Mouse (Mus musculus): ENCODE measurements around the gene Ranbp9. TPM values are rescaled to one million over a fixed set of nuclear protein-coding genes. Genes with fewer than 3 reads are reported as not detected.
A peak's percentile ranks its signal among the peaks of the same experiment; 100 is the strongest.

Gene Ranbp9
- polyA plus RNA-seq, 1 experiment from 2014 or later, result 11.9 TPM

DNA sequence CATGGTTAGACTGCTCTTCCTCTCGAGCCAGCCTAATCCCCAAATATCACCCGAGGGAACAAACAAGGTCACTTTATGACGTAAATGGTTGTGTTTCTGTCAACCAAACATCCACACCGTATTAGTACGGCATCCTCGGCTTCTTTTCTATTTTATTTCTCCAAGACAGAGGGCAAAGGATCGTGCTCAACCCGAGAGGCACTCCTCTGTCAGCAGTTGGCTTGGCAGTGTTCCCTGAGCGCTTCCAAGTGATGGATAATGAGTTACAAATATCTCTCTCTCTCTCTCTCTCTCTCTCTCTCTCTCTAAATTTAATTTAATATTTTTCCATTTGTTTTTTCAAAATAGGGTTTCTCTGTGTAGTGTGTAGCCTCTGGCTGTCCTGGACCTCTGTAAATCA, 118.7 kb downstream of the Ranbp9 start:
- no peak for TF ChIP-seq CTCF (IDR thresholded peaks at IDR 0.05; ENCODE audit: low read depth)
- Histone ChIP-seq H3K27me3 (ENCODE audit: insufficient read depth, low read length) (no peaks in the 10 kb centered on the region), H3K9ac (no peak overlapping the region), H3K4me1 (ENCODE audit: insufficient read depth) (no peaks in the 10 kb centered on the region), H3K27ac (ENCODE audit: low read depth) (no peak overlapping the region), H3K36me3 (ENCODE audit: insufficient read depth) (no peaks in the 10 kb centered on the region), H3K4me3 (ENCODE audit: low read depth, low read length) (no peak overlapping the region), H3K9me3 (ENCODE audit: low read depth, low read length) (no peaks in the 10 kb centered on the region), H3K4me2 (no peak overlapping the region)
- peak; percentile 86 for DNase-seq
- peak; percentile 42; the same call in 1 of the 2 replicates for ATAC-seq (ENCODE audit: insufficient read depth)
- WGBS, result 40% methylated on average over 9 of the region's 9 CpGs

- no peak for ATAC-seq (ENCODE audit: insufficient read depth)
- Histone ChIP-seq H3K36me3 (ENCODE audit: insufficient read depth) (no peaks in the 10 kb centered on the region), H3K4me3 (ENCODE audit: low read depth, low read length) (no peak overlapping the region), H3K4me1 (ENCODE audit: insufficient read depth) (no peaks in the 10 kb centered on the region), H3K9me3 (ENCODE audit: low read depth, low read length) (no peaks in the 10 kb centered on the region), H3K9ac (no peak overlapping the region), H3K27me3 (ENCODE audit: insufficient read depth, low read length) (no peaks in the 10 kb centered on the region), H3K27ac (ENCODE audit: low read depth) (no peak overlapping the region), H3K4me2 (no peak overlapping the region)
- DNase-seq, result no peak
- WGBS, result 60% methylated on average over 6 of the region's 6 CpGs
- TF ChIP-seq CTCF (IDR thresholded peaks at IDR 0.05; ENCODE audit: low read depth), result no peak
Measured at GRCm38 (mm10) chr13:43360534-43360933, 120.5 kb downstream of the Ranbp9 start.

DNA sequence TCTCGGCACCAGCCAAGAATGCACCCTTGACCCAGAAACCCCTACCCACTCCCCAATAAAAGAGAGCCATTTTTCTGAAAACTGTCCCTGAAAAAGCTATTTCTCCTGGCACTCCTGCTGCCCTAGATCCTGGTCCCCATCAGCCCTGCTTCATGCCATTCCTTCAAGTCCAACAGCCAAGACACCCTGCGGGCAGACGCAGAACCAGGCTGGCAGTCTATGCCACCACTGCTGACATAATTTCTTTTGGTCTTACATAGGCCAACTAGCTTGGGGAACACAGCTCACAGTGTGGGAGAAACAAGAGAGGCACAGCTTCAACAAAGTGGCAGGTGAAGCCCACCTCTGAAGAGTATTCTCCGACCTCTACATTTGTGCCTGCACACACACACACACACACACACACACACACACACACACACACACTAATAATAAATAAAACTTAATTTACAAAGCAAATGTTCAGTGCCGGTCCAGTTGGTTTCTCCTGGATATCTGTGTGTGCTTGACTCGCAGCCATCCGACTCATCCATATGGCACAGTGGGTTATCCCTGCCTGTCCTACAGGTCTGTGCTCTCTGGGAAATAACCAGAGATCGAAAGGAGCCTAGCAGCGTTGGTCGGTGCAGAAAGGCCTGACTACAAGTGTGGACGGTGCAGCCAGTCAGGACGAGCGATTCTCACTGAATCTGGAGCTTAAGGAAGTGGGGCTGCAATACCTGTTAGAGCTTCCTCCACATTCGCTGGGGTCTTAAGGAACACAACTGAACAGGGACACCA, 124.5 kb downstream of the Ranbp9 start:
- H3K9me3 ChIP-seq (ENCODE audit: low read depth, low read length), result no peaks in the 10 kb centered on the region
- no peak for ATAC-seq (ENCODE audit: insufficient read depth)
- no peaks in the 10 kb centered on the region for H3K27me3 ChIP-seq (ENCODE audit: insufficient read depth, low read length)
- no peak for DNase-seq
- H3K4me1 ChIP-seq (ENCODE audit: insufficient read depth), result 0 out of 2 replicates have a peak, but pooled peaks cover 3% of the 10 kb centered on the region
- H3K36me3 ChIP-seq (ENCODE audit: insufficient read depth), result no peaks in the 10 kb centered on the region
- H3K27ac ChIP-seq (ENCODE audit: low read depth), result no peak overlapping the region
- no peak overlapping the region for H3K9ac ChIP-seq
- WGBS, result 84% methylated on average over 14 of the region's 14 CpGs
- no peak overlapping the region for H3K4me2 ChIP-seq
- TF ChIP-seq CTCF (IDR thresholded peaks at IDR 0.05; ENCODE audit: low read depth), result no peak
- no peak overlapping the region for H3K4me3 ChIP-seq (ENCODE audit: low read depth, low read length)

GRCm38 (mm10) chr13:43354362-43354761, 126.7 kb downstream of the Ranbp9 start:
- Histone ChIP-seq H3K36me3 (ENCODE audit: insufficient read depth) (no peaks in the 10 kb centered on the region), H3K9me3 (ENCODE audit: low read depth, low read length) (no peaks in the 10 kb centered on the region), H3K27ac (ENCODE audit: low read depth) (no peak overlapping the region), H3K4me2 (no peak overlapping the region), H3K4me3 (ENCODE audit: low read depth, low read length) (no peak overlapping the region), H3K27me3 (ENCODE audit: insufficient read depth, low read length) (no peaks in the 10 kb centered on the region), H3K9ac (no peak overlapping the region), H3K4me1 (ENCODE audit: insufficient read depth) (0 out of 2 replicates have a peak, but pooled peaks cover 3% of the 10 kb centered on the region)
- no peak for TF ChIP-seq CTCF (IDR thresholded peaks at IDR 0.05; ENCODE audit: low read depth)
- WGBS, result 49% methylated on average over 12 of the region's 12 CpGs
- peak; percentile 38 for DNase-seq
- ATAC-seq (ENCODE audit: insufficient read depth), result no peak

DNA sequence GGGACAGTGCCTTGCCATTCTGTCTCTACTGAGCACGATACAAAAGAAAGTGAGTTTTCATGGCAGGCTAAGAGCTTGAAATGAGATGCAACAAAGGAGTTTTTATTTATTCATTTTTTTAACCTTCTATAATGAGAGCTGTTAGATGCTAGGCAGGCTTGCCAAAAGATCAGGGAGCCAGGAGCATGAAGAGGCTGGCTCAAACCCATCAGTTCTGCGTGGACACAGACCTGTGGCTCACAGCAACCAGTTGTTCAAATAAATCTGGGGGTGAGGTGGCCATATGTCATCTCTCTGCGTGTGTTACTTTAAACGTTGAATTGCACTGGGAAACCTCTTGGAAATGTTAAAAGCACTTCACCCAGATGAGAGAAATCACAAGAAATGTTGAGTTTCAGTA, 127.7 kb downstream of the Ranbp9 start:
- H3K4me1 ChIP-seq (ENCODE audit: insufficient read depth), result 0 out of 2 replicates have a peak, but pooled peaks cover 3% of the 10 kb centered on the region
- H3K27me3 ChIP-seq (ENCODE audit: insufficient read depth, low read length), result no peaks in the 10 kb centered on the region
- H3K9me3 ChIP-seq (ENCODE audit: low read depth, low read length), result no peaks in the 10 kb centered on the region
- ATAC-seq (ENCODE audit: insufficient read depth), result no peak
- H3K27ac ChIP-seq (ENCODE audit: low read depth), result no peak overlapping the region
- WGBS, result 45% methylated on average over 4 of the region's 4 CpGs
- no peak overlapping the region for H3K4me2 ChIP-seq
- no peak overlapping the region for H3K9ac ChIP-seq
- no peaks in the 10 kb centered on the region for H3K36me3 ChIP-seq (ENCODE audit: insufficient read depth)
- DNase-seq, result no peak
- no peak overlapping the region for H3K4me3 ChIP-seq (ENCODE audit: low read depth, low read length)
- TF ChIP-seq CTCF (IDR thresholded peaks at IDR 0.05; ENCODE audit: low read depth), result no peak

Other genes with a start within 250 kb of the Ranbp9 start
- 1.0 and 1.4 TPM in 2 replicates for gene Gfod1, start 177.1 kb downstream of the Ranbp9 start, polyA plus RNA-seq (2014; fragmentation: Nextera tagmentation; extraction: Ambion mirVana)
- gene Sirt5, start 115.8 kb downstream of the Ranbp9 start, polyA plus RNA-seq (2014; fragmentation: Nextera tagmentation; extraction: Ambion mirVana), result 18.0 and 21.2 TPM in 2 replicates
- gene Nol7, start 82.9 kb downstream of the Ranbp9 start, polyA plus RNA-seq (2014; fragmentation: Nextera tagmentation; extraction: Ambion mirVana), result 137 and 144 TPM in 2 replicates
- 17.3 and 18.9 TPM in 2 replicates for gene Mcur1, start 78.9 kb upstream of the Ranbp9 start, polyA plus RNA-seq (2014; fragmentation: Nextera tagmentation; extraction: Ambion mirVana)
- gene Rnf182, start 134.4 kb upstream of the Ranbp9 start, polyA plus RNA-seq (2014; fragmentation: Nextera tagmentation; extraction: Ambion mirVana), result 3.6 and 6.4 TPM in 2 replicates

Data from lung, embryonic 14.5 days (tissue).